Mouse (Mus musculus) ovary, postnatal 10 days (tissue): ENCODE results near the gene Tmem132c.

Source experiments
- DNase-seq: peaks from one replicate; pipeline ENCODE4 v3.0.0; 2022; ENCODE audit warnings: low spot score

The Tmem132c gene

GRCm38 (mm10) chr5:127491724-127492123 is 250.1 kb downstream of the Tmem132c start:
- DNase-seq: no peak

- no peak for DNase-seq
Observed at GRCm38 (mm10) chr5:127496895-127497294, 255.3 kb downstream of the Tmem132c start.

GRCm38 (mm10) chr5:127499151-127499827 is 257.7 kb downstream of the Tmem132c start:
- DNase-seq: no peak

GRCm38 (mm10) chr5:127502838-127503237 is 261.2 kb downstream of the Tmem132c start:
- DNase-seq: no peak

GRCm38 (mm10) chr5:127505697-127506096 is 264.1 kb downstream of the Tmem132c start:
- DNase-seq: no peak

GRCm38 (mm10) chr5:127511653-127512052 is 270.0 kb downstream of the Tmem132c start:
- DNase-seq: no peak

GRCm38 (mm10) chr5:127515960-127516359 is 274.4 kb downstream of the Tmem132c start:
- no peak for DNase-seq

GRCm38 (mm10) chr5:127522744-127523476 is 281.3 kb downstream of the Tmem132c start:
- DNase-seq: no peak

- no peak for DNase-seq
Observed at GRCm38 (mm10) chr5:127527344-127527974, 285.9 kb downstream of the Tmem132c start.

- DNase-seq: no peak
Observed at GRCm38 (mm10) chr5:127537508-127537907, 295.9 kb downstream of the Tmem132c start.

- DNase-seq: no peak
Observed at GRCm38 (mm10) chr5:127546585-127546991, 305.0 kb downstream of the Tmem132c start.

- no peak for DNase-seq
Observed at GRCm38 (mm10) chr5:127548136-127548535, 306.5 kb downstream of the Tmem132c start.

- DNase-seq: no peak
Observed at GRCm38 (mm10) chr5:127561086-127561485, 319.5 kb downstream of the Tmem132c start.

- no peak for DNase-seq
Observed at GRCm38 (mm10) chr5:127567165-127567741, 325.6 kb downstream of the Tmem132c start.

GRCm38 (mm10) chr5:127577419-127577818 is 335.8 kb downstream of the Tmem132c start:
- DNase-seq: no peak

- no peak for DNase-seq
Observed at GRCm38 (mm10) chr5:127583658-127584057, 342.1 kb downstream of the Tmem132c start.

- DNase-seq: no peak
Observed at GRCm38 (mm10) chr5:127587854-127588253, 346.2 kb downstream of the Tmem132c start.

GRCm38 (mm10) chr5:127592406-127592805 is 350.8 kb downstream of the Tmem132c start:
- DNase-seq: no peak

- no peak for DNase-seq
Observed at GRCm38 (mm10) chr5:127592854-127593253, 351.2 kb downstream of the Tmem132c start.

- no peak for DNase-seq
Observed at GRCm38 (mm10) chr5:127595676-127596075, 354.1 kb downstream of the Tmem132c start.

- no peak for DNase-seq
Observed at GRCm38 (mm10) chr5:127596862-127597261, 355.3 kb downstream of the Tmem132c start.

- DNase-seq: no peak
Observed at GRCm38 (mm10) chr5:127602996-127603395, 361.4 kb downstream of the Tmem132c start.

- DNase-seq: no peak
Observed at GRCm38 (mm10) chr5:127607507-127607906, 365.9 kb downstream of the Tmem132c start.
